Mouse (Mus musculus): ENCODE measurements around the gene Smim4.

- no peak for TF ChIP-seq POLR2A (IDR thresholded peaks at IDR 0.05; ENCODE audit: low read depth, low read length)
- TF ChIP-seq ELF1 (IDR thresholded peaks at IDR 0.05; ENCODE audit: low read depth, low read length), result no peak
- no peak for TF ChIP-seq CTCF (conservative IDR thresholded peaks at IDR 0.05 in 1 of 2, IDR thresholded peaks at IDR 0.05 in 1 of 2; ENCODE audit: low read depth in 2 of 2, low read length in 2 of 2)
- TF ChIP-seq EP300 (IDR thresholded peaks at IDR 0.05; ENCODE audit: low read length), result no peak
- no peak for TF ChIP-seq MAX (IDR thresholded peaks at IDR 0.05; ENCODE audit: low read length)
- TF ChIP-seq TCF12 (IDR thresholded peaks at IDR 0.05; ENCODE audit: low read depth, low read length), result no peak
These were observed 42.6 kb upstream of the Smim4 start for GRCm38 (mm10) chr14:31171386-31171785.

Data from CH12.LX (cell line).